Mouse (Mus musculus) liver, adult 2 months (tissue): ENCODE data around the gene Bex1.

Experiments used
- CTCF ChIP-seq: fragments of 200-500 bp; IDR thresholded peaks from 2 replicates; pipeline ENCODE4 v1.5.1; 2011; ENCODE audit warnings: low read depth, low read length, control low read depth
- POLR2A ChIP-seq: fragments of 200-500 bp; IDR thresholded peaks from 2 replicates; pipeline ENCODE4 v1.6.1; 2011; ENCODE audit warnings: low read length, control low read depth; ENCODE audit not compliant: insufficient read depth; ENCODE audit errors: extremely low read depth

GRCm38 (mm10) chrX:136213396-136213795 is 1.9 kb downstream of the Bex1 start:
- TF ChIP-seq CTCF (no peak), POLR2A (no peak)
